Mouse (Mus musculus) layer of hippocampus, adult 6 months (tissue): ENCODE measurements around the gene Fzd5. TPM values are rescaled to one million over a fixed set of nuclear protein-coding genes. Genes with fewer than 3 reads are reported as not detected.

Experiments
- long read RNA-seq, 2 experiments: library from polyadenylated mRNA; unstranded; transcript quantifications; one replicate each; pipeline ENCODE4 v2.0.0; 2019 to 2020
- polyA plus RNA-seq: library from polyadenylated mRNA; unstranded; fragments of <200 nt; fragmentation: Nextera tagmentation; gene quantifications from 2 replicates; pipeline ENCODE4 v1.2.3, GENCODE M21; 2021

Fzd5 gene
- polyA plus RNA-seq: 0.10 and 0.11 TPM in 2 replicates
- long read RNA-seq, experiment 1, full-length matches to known transcripts: 1 of 1 reads
- long read RNA-seq, experiment 1, partial matches to known transcripts: 0 of 1 reads
- long read RNA-seq, experiment 1, other reads (novel, unspliced or antisense): 0 of 1 reads
- long read RNA-seq, experiment 2, partial matches to known transcripts: 0 of 1 reads
- long read RNA-seq, experiment 2, other reads (novel, unspliced or antisense): 1 of 1 reads

DNA sequence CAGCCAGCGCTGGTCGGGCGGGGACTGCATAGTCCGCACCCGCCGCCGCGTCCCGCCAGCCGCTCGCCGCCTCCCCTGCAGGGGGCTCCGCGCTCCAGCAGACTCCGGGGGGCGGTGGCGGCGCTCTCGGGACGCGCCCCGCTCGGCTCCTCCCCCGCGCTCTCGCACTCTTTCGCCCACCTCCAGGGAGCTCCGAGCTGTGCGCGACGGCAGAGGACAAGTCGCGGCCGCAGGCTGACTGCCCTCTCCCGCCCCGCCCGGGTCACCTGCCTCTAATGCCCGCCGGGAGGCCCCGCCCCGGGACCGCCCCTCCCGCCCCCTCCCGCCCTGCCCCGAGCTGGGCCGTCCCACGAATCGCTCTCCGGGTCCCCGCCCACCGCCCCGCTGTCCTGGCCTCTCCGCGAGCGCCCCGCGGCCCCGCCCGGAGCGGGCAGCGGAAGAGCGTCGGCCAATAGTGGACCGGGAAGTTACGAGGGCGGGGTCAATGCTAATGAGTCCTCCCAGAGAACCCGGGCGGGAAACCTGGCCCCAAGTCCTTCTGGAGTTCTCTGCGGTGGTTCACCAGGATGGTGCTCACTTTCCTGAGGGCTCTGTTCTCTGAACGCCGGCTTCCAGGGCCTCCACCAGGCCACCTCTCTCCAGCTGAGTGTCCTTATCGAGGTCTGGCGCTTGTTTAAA is at the start of gene Fzd5:
Gene Fzd5 (minus strand): TSS at position 250 of the 678 bp plus-strand sequence.

DNA sequence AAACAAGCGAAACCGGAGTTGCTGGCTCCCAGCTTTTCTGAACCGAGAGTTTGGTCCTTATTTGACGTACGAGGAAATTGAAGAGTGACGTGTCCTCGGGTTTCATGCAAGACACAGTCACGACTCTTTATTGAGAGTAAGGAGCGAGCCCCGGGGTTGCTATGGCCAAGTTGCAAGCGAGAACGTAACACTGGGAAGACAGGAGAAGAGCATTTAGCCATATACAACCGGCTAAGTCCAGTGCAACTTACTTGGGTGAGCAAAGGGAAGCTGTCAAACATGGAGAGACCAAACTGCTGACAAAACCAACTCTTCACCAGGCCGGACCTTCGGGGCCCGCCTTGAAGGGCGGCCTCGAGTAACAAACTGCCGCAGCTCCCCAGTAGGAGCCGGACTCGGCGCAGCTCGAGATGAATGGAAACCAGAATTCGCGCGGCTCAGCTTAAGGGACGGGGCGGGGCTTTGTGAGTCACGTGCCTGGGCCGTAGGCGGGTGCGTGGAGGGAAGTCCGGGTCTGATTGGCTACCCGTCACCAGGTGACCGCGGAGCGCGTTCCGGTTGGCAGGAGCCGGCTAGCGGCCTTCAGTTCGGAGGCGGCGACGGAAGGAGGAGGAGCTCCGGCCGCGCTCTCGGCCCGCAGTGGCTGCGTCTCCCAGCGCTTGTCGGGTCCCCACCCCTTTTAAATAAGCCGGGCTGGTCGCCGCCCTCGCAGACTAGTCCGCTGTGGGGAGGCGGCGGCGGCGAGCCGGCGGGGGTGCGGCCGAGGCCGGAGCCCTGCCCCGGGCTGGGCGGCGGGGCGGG is 47.1 kb downstream of the Fzd5 start, which contains the start of gene Ccnyl1:
Gene Ccnyl1 (plus strand): TSS at position 243 of the 801 bp plus-strand sequence.

Other genes starting within 250 kb of the Fzd5 start
- gene Creb1, start 205.1 kb downstream of the Fzd5 start, polyA plus RNA-seq: 10.7 and 13.9 TPM in 2 replicates
- gene Mettl21a, start 120.5 kb downstream of the Fzd5 start, polyA plus RNA-seq: 14.0 and 16.9 TPM in 2 replicates
- 1.1 and 1.2 TPM in 2 replicates for gene Ccnyl1, start 47.3 kb downstream of the Fzd5 start, polyA plus RNA-seq
- gene Plekhm3, start 219.1 kb upstream of the Fzd5 start, polyA plus RNA-seq: 9.4 and 10.4 TPM in 2 replicates